In genomic region chr8:11002816-11003215, GRCm38 (mm10) we compare ENCODE assay signal across 10 mouse cellular contexts. TPM values are rescaled to one million over a fixed set of nuclear protein-coding genes. Genes with fewer than 3 reads are reported as not detected.
A peak's percentile ranks its signal among the peaks of the same experiment; 100 is the strongest.
DNase-seq lines count a peak whose midpoint lies in the region; ATAC-seq and TF ChIP-seq lines count a peak whose summit lies in the region.
"Had no signal": no experiment of that assay in that cellular context is flagged by ENCODE, and none has a peak within 500 bp of the region (broad histone marks: within the 10 kb centered on the region; RNA-seq: fewer than 3 reads in every experiment).

No protein-coding gene starts in this region.

- H3K9me3 ChIP-seq in neural tube, embryonic 11.5 days (ENCODE audit: control insufficient read depth, low read length) = no peaks in the 10 kb centered on the region
- no peaks in the 10 kb centered on the region for H3K9me3 ChIP-seq in liver, embryonic 13.5 days (replicated peaks)

- peaks cover 20% of the 10 kb centered on the region for H3K4me1 ChIP-seq in cerebellum, adult 2 months (ENCODE audit: control insufficient read depth, insufficient read depth, low read length)
- H3K4me1 ChIP-seq in neural tube, embryonic 11.5 days (ENCODE audit: control insufficient read depth, insufficient read depth, low read length) = peaks cover 65% of the 10 kb centered on the region
- H3K4me1 ChIP-seq in liver, embryonic 13.5 days (replicated peaks) = peaks cover 87% of the 10 kb centered on the region

- H3K9ac ChIP-seq in neural tube, embryonic 11.5 days (ENCODE audit: low read length) = peak overlapping the region; percentile 35
- peak overlapping the region; percentile 97 for H3K9ac ChIP-seq in liver, embryonic 13.5 days

- TF ChIP-seq POLR2A in cerebellum, adult 2 months (IDR thresholded peaks at IDR 0.05; ENCODE audit: borderline replicate concordance, insufficient read depth, low read length) = no peak

- 13% methylated on average over 6 of the region's 6 CpGs for WGBS in cerebellum, adult 2 months
- 32% methylated on average over 6 of the region's 6 CpGs for WGBS in neural tube, embryonic 11.5 days
- WGBS in liver, embryonic 13.5 days (ENCODE audit: insufficient replicate concordance) = 44% methylated on average over 6 of the region's 6 CpGs

- peak overlapping the region; percentile 79 for H3K4me2 ChIP-seq in neural tube, embryonic 11.5 days (ENCODE audit: low read depth)
- peak overlapping the region; percentile 97 for H3K4me2 ChIP-seq in liver, embryonic 13.5 days

- no peak for TF ChIP-seq CTCF in cerebellum, adult 2 months (IDR thresholded peaks at IDR 0.05; ENCODE audit: borderline replicate concordance, insufficient read depth, low read depth, low read length)

- no peak for DNase-seq in cerebellum, adult 2 months
- no peak for DNase-seq in neural tube, embryonic 11.5 days (ENCODE audit: low spot score)
- DNase-seq in neural tube, embryonic 10.5 days (ENCODE audit: extremely low spot score, low spot score) = no peak
- no peak for DNase-seq in liver, embryonic 13.5 days
- DNase-seq in spleen, postnatal 36 days (ENCODE audit: low spot score in 2 of 2) = no peak
- no peak for DNase-seq in testis, postnatal 14 days (ENCODE audit: low spot score)
- no peak for DNase-seq in urinary bladder, postnatal 36 days (ENCODE audit: low spot score in 2 of 2)
- DNase-seq: right cerebral cortex, postnatal 25 days had no signal

- no peaks in the 10 kb centered on the region for H3K27me3 ChIP-seq in cerebellum, adult 2 months (ENCODE audit: control insufficient read depth, insufficient read depth, low read length)
- H3K27me3 ChIP-seq in neural tube, embryonic 11.5 days (ENCODE audit: control insufficient read depth, insufficient read depth, low read length) = no peaks in the 10 kb centered on the region
- H3K27me3 ChIP-seq in liver, embryonic 13.5 days = no peaks in the 10 kb centered on the region

- no peak for ATAC-seq in cerebellum, adult (ENCODE audit: insufficient number of reproducible peaks, low FRiP score, low TSS enrichment)
- ATAC-seq in neural tube, embryonic 11.5 days (ENCODE audit: insufficient read depth, low FRiP score, low TSS enrichment) = no peak
- ATAC-seq in liver, embryonic 13.5 days (ENCODE audit: low read depth) = no peak
- ATAC-seq: inflammation-experienced regulatory T-cells, adult 6 months had no signal

- no peaks in the 10 kb centered on the region; the same call in none of the 2 replicates for H3K36me3 ChIP-seq in neural tube, embryonic 11.5 days (ENCODE audit: control insufficient read depth, insufficient read depth, low read length)
- peaks cover 54% of the 10 kb centered on the region for H3K36me3 ChIP-seq in liver, embryonic 13.5 days

- H3K4me3 ChIP-seq in cerebellum, adult 2 months (replicated peaks; ENCODE audit: insufficient read depth, low read depth, low read length) = peak overlapping the region; percentile 83
- H3K4me3 ChIP-seq in neural tube, embryonic 11.5 days (ENCODE audit: low read depth, low read length) = peak overlapping the region; percentile 87
- peak overlapping the region; percentile 92 for H3K4me3 ChIP-seq in liver, embryonic 13.5 days (replicated peaks)

- H3K27ac ChIP-seq in cerebellum, adult 2 months (ENCODE audit: insufficient read depth, low read length) = no peak overlapping the region
- H3K27ac ChIP-seq in neural tube, embryonic 11.5 days (ENCODE audit: low read depth, low read length) = no peak overlapping the region
- H3K27ac ChIP-seq in liver, embryonic 13.5 days = peak overlapping the region; percentile 75

RNA-seq across cellular contexts. Expression of gene Irs2, which starts 5.4 kb away (rescaled TPM):
- polyA plus RNA-seq in cerebellum, adult 2 months (2012; rRNA removed) = 26.2 and 27.3 TPM in 2 replicates
- polyA plus RNA-seq in neural tube, embryonic 11.5 days (2014; fragmentation: Nextera tagmentation; extraction: Ambion mirVana) = 6.3 and 6.9 TPM in 2 replicates
- 2.9 and 3.4 TPM in 2 replicates for polyA plus RNA-seq in liver, embryonic 13.5 days (2015; fragmentation: Nextera tagmentation; extraction: Ambion mirVana)
